Mouse (Mus musculus): ENCODE data around the gene Olfr446.

DNA sequence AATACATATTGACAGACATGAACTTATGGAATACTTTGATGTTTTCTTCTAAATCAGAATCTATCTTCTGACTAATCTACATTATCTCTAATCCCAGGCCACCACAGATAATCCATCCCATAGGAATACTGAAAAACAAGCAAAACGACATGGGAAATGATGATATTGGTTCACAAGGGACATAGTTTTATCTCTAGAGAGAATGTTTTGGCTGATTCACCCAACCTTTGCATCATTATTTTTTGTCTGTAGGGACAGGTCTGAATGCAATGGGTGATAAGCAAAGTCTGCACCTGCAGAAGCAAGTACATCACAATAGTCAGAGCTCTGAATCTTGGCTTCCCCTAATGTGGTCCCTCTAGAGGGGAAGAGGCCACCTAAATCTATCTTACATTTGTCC lies 27.6 kb downstream of the Olfr446 start, which contains the start of gene Olfr444:
- TF ChIP-seq CTCF (IDR thresholded peaks at IDR 0.05; ENCODE audit: low read depth, low read length), result no peak
- no peak for TF ChIP-seq POLR2A (IDR thresholded peaks at IDR 0.05; ENCODE audit: insufficient read depth, low read length)

All from ES-Bruce4 (cell line).